Mouse (Mus musculus): Measurements from ENCODE around the gene Rarb. TPM values are rescaled to one million over a fixed set of nuclear protein-coding genes. Genes with fewer than 3 reads are reported as not detected.
"Not testable (repeated sequence)": the region's sequence is repeated elsewhere in the genome, so short reads cannot be mapped to it uniquely, and the experiment has no call there.

Rarb gene
- polyA plus RNA-seq, 1 experiment: not detected

DNA sequence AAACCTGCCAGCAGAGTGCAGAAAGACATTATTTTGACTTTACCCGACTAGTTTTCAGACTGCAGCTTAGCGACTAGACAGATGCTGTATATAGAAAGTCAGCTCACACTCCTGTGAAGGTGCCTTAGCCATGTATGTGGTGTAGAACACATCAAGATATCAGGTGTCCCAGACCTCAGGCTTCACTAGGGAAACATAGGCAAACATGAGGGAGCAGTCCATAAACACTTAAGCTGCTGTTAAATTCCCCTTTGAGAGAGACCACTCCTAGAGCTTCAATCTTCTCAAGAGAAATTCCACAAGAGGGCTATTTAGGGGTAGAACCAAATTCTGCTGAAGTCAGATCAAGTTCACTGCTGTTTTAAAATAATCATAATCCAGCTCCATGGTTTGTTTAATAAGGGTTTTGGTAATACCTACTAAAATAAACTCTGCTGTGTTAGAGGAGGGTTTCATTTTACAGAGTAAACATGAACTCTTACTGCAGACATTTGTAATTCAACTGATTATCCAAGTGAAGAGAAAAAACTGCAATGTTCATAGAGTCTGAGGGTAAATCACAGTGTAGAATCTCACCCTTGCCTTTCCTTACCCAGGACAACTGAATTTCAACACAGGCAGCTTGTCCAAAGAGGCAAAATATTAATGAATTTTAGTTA is 42.1 kb downstream of the Rarb start:
- Histone ChIP-seq H3K4me3 (ENCODE audit: insufficient read depth, low read depth, low read length) (no peak overlapping the region), H3K4me1 (ENCODE audit: control insufficient read depth, insufficient read depth, low read length) (no peaks in the 10 kb centered on the region), H3K27ac (ENCODE audit: insufficient read depth, low read depth, low read length) (no peak overlapping the region)
- 80% methylated on average over 2 of the region's 2 CpGs for WGBS
- no peak for TF ChIP-seq POLR2A (IDR thresholded peaks at IDR 0.05; ENCODE audit: insufficient read depth, low read depth, low read length)
- no peak for TF ChIP-seq CTCF (IDR thresholded peaks at IDR 0.05; ENCODE audit: insufficient read depth, low read depth, low read length)

DNA sequence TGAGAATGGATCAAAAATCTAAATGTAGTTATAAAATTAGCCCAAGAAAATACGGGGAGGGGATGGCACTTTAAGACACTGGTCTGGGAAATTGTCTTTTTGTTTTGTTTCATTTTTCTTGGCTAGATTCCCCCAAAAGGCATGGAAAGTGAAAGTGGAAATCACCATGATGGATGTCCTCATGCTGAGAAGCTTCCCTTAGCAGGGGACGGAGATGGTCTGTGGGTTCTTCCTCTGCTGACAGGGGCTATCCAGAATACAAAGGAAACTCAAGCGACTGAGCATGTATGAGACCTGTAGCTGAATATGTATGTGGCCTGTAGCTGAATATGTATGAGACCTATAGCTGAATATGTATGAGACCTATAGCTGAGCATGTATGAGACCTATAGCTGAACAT is 46.0 kb downstream of the Rarb start:
- 84% methylated on average over 3 of the region's 3 CpGs for WGBS
- TF ChIP-seq POLR2A (IDR thresholded peaks at IDR 0.05; ENCODE audit: insufficient read depth, low read depth, low read length) (no peak), CTCF (IDR thresholded peaks at IDR 0.05; ENCODE audit: insufficient read depth, low read depth, low read length) (no peak)
- Histone ChIP-seq H3K4me3 (ENCODE audit: insufficient read depth, low read depth, low read length) (no peak overlapping the region), H3K4me1 (ENCODE audit: control insufficient read depth, insufficient read depth, low read length) (no peaks in the 10 kb centered on the region), H3K27ac (ENCODE audit: insufficient read depth, low read depth, low read length) (no peak overlapping the region)

DNA sequence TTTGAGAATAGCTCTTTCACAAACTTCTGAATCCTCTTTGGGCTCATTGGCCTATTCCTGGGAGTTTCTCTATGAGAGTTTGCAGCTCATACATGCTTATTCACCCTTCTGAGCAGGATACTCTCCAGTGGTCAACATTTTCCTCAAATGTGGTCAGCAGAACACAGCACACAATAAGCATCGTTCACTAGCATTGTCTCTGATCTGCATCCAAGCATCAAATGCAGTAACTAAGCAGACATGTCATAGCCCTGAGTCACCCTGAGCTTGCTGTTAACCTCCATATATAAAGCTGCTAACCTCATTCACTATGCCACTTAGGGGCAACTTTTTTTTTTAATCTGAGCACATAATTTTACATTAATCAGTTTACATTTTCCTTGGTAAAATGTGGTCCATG is 53.1 kb downstream of the Rarb start:
- H3K4me3 ChIP-seq (ENCODE audit: insufficient read depth, low read depth, low read length): no peak overlapping the region
- TF ChIP-seq CTCF (IDR thresholded peaks at IDR 0.05; ENCODE audit: insufficient read depth, low read depth, low read length) (no peak), POLR2A (IDR thresholded peaks at IDR 0.05; ENCODE audit: insufficient read depth, low read depth, low read length) (no peak)
- 84% methylated on average over 1 of the region's 1 CpGs for WGBS

DNA sequence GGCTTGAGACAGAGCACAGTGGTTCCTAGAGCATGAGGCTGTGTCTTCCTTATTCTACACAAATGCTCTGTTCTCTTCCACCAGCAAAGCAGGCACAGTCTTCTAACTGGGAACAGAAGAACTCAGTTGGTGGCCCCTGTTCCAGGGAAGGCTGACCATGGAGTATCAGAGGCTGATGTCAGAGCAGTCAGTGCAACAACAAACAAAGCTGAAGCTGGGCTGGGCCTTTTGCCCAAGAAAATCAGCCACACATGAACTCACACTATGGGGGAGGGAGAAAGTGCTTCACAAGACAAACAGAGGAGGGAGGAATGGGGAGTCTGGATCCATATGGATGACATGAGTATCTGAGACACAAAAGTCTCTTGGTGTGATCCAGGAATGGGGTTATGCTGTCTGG is 56.2 kb downstream of the Rarb start:
- H3K27ac ChIP-seq (ENCODE audit: insufficient read depth, low read depth, low read length): no peak overlapping the region
- H3K4me1 ChIP-seq (ENCODE audit: control insufficient read depth, insufficient read depth, low read length): no peaks in the 10 kb centered on the region
- no peak overlapping the region for H3K4me3 ChIP-seq (ENCODE audit: insufficient read depth, low read depth, low read length)
- no peak for TF ChIP-seq POLR2A (IDR thresholded peaks at IDR 0.05; ENCODE audit: insufficient read depth, low read depth, low read length)
- TF ChIP-seq CTCF (IDR thresholded peaks at IDR 0.05; ENCODE audit: insufficient read depth, low read depth, low read length): no peak

More for the DNA sequence above, 53.1 kb downstream of the Rarb start:
- Histone ChIP-seq H3K4me1 (ENCODE audit: control insufficient read depth, insufficient read depth, low read length) (no peaks in the 10 kb centered on the region), H3K27ac (ENCODE audit: insufficient read depth, low read depth, low read length) (no peak overlapping the region)

DNA sequence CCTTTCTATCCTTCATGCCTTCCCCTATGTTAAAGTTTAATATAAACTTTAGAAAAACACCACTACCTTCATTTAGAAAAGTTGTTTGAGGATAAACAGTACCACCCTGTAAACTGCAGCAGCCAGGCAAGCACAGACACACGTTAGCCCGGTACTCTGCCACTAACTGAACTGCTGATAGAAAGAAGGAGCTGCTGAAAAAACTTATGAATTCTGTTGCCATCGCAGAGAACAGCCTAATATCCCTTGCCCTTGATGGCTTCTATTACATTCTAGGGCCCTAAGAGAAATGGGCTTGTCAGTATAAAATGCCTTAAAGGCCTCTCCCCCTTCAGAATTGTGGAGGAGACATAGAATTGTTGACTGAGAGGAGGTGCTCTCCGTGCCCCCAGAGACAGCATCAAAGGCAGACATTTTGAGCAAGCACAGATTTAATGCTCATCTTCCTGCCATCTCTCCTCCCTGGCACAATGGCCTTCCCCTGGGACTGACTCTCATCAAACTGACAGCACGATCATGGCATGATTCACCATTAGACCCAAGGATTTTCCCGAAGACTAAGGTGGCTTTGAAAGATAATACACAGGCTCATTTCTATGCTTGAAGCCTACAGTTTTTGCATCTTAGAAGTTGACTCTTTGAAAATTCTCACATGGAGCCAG is 60.1 kb downstream of the Rarb start:
- 77% methylated on average over 6 of the region's 6 CpGs for WGBS
- Histone ChIP-seq H3K4me1 (ENCODE audit: control insufficient read depth, insufficient read depth, low read length) (no peaks in the 10 kb centered on the region), H3K4me3 (ENCODE audit: insufficient read depth, low read depth, low read length) (no peak overlapping the region), H3K27ac (ENCODE audit: insufficient read depth, low read depth, low read length) (no peak overlapping the region)
- no peak for TF ChIP-seq CTCF (IDR thresholded peaks at IDR 0.05; ENCODE audit: insufficient read depth, low read depth, low read length)
- TF ChIP-seq POLR2A (IDR thresholded peaks at IDR 0.05; ENCODE audit: insufficient read depth, low read depth, low read length): no peak

DNA sequence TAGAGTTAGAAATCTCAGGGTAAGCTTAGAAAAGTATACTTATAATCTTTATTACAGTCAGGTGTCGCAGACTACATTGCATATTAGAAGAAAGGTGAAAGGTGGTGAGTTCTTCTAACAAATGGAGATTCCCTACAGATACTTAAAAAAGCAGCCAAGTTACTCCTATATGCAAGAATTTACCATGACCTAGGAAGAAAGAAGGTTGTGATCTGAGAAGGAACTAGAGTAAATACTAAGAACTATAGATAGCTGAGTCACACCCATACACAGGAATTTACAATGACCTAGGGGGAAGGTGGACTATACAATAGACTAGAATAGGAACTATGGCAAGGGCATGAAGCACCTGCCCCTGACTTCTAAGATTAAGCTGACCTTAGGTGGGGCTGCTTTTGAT is 63.4 kb downstream of the Rarb start:
- H3K4me3 ChIP-seq (ENCODE audit: insufficient read depth, low read depth, low read length); H3K27ac ChIP-seq (ENCODE audit: insufficient read depth, low read depth, low read length); H3K4me1 ChIP-seq (ENCODE audit: control insufficient read depth, insufficient read depth, low read length): not testable (repeated sequence)
- WGBS: 96% methylated on average over 1 of the region's 1 CpGs

DNA sequence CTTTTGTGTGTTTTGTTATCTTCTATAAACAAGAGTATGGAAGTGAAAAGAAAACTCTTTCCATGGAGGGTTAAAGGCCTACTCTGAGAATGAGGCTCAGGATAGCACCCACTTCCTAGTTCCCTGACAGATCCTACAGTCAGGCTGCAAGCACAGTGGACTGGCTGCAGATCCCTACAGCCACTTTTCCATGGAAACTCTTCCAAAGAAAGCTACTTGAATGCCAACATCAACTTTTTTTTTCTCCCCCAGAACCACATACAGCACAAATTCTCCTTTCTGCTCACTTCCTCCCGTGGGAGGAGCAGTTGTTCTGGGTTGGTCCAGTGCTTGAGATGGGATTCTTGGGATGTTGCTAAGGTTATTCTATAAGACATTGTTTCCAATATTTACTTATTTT is 66.3 kb downstream of the Rarb start:
- TF ChIP-seq POLR2A (IDR thresholded peaks at IDR 0.05; ENCODE audit: insufficient read depth, low read depth, low read length) (no peak), CTCF (IDR thresholded peaks at IDR 0.05; ENCODE audit: insufficient read depth, low read depth, low read length) (no peak)
- Histone ChIP-seq H3K4me1 (ENCODE audit: control insufficient read depth, insufficient read depth, low read length) (no peaks in the 10 kb centered on the region), H3K4me3 (ENCODE audit: insufficient read depth, low read depth, low read length) (no peak overlapping the region), H3K27ac (ENCODE audit: insufficient read depth, low read depth, low read length) (no peak overlapping the region)
- WGBS: 64% methylated on average over 1 of the region's 1 CpGs

DNA sequence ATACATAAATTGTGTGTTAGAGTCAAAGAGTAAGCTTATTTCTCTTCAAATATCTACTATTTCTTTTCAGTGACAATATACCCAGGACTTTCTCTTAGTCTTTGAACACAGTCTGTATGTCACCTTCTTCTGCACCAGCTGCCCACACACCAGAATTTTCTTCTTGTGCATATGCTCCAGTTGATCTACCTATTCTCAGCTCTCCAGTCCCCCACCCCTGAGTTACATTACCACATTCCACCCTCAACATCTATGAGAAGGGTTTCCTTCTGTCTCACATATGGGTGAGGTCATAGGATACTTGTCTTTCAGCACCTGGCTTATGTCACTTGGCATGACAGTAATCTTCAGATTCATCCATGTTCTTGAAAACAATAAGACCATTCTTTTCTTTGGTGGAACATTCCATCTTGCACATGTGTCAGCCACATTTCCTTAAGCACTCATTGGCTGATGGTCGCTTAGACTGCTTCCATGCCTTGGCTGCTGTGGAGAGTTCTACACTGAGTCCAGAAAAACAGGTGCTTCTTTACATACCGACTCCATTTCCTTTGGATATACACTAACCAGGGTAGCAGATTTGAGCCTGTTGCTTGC is 71.9 kb downstream of the Rarb start:
- Histone ChIP-seq H3K4me1 (ENCODE audit: control insufficient read depth, insufficient read depth, low read length) (no peaks in the 10 kb centered on the region), H3K4me3 (ENCODE audit: insufficient read depth, low read depth, low read length) (no peak overlapping the region), H3K27ac (ENCODE audit: insufficient read depth, low read depth, low read length) (no peak overlapping the region)
- TF ChIP-seq POLR2A (IDR thresholded peaks at IDR 0.05; ENCODE audit: insufficient read depth, low read depth, low read length) (no peak), CTCF (IDR thresholded peaks at IDR 0.05; ENCODE audit: insufficient read depth, low read depth, low read length) (no peak)
- 96% methylated on average over 2 of the region's 2 CpGs for WGBS

DNA sequence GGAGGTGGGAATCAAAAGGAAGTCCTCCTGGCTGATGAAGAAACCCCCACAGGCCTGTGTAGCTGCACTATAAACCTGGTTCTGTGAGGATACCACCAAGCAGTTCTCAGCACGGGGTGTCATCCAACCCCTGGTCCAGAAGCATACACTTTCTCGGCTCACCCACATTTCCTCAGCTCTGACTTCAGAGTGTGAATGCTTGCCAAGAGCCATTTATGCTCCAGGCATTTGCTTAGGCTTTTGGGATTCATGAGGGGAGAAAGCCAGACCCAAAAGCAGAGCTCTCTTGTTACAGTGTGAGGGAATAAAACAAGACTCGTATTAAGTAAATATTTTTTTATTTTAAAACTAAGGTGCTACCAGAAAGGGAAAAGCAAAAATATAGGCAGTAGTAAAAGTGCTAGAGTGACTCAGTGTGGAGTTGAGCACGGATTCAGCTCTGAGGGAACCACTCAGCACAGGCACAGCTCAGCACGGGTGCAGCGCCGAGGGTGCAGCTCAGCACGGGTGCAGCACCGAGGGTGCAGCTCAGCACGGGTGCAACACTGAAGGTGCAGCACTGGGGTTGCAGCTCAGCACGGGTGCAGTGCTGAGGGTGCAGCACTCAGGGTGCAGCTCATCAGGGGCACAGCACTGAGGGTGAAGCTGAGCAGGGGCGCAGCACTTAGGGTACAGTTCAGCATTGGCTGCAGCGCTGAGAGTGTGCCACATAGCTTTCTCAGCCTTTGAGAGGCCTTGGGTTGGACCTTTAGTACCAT is 77.8 kb downstream of the Rarb start:
- Histone ChIP-seq H3K4me1 (ENCODE audit: control insufficient read depth, insufficient read depth, low read length) (peaks cover 6% of the 10 kb centered on the region), H3K4me3 (ENCODE audit: insufficient read depth, low read depth, low read length) (no peak overlapping the region), H3K27ac (ENCODE audit: insufficient read depth, low read depth, low read length) (no peak overlapping the region)
- no peak for TF ChIP-seq CTCF (IDR thresholded peaks at IDR 0.05; ENCODE audit: insufficient read depth, low read depth, low read length)
- no peak for TF ChIP-seq POLR2A (IDR thresholded peaks at IDR 0.05; ENCODE audit: insufficient read depth, low read depth, low read length)
- 59% methylated on average over 13 of the region's 13 CpGs for WGBS
